Mouse (Mus musculus) CH12.LX (cell line): Measurements from ENCODE around the gene Gm37240. TPM values are rescaled to one million over a fixed set of nuclear protein-coding genes. Genes with fewer than 3 reads are reported as not detected.

ENCODE experiments used
- DNase-seq: peaks from one replicate; pipeline ENCODE4 v3.0.0-alpha.2; 2013; ENCODE audit errors: extremely low read depth
- H3K27ac ChIP-seq: 2 replicates; pipeline ENCODE4 v1.5.1; 2012; ENCODE audit warnings: low read depth, mild to moderate bottlenecking, control low read depth, moderate library complexity; ENCODE audit not compliant: insufficient read depth
- H3K27me3 ChIP-seq: replicated peaks from 2 replicates; pipeline ENCODE3; 2012; ENCODE audit warnings: inconsistent platforms
- H3K36me3 ChIP-seq, 2 experiments: replicated peaks in 1 of 2; 2 replicates each; pipeline versions ENCODE3 to v1.6.1; 2012; ENCODE audit warnings: inconsistent platforms in 1 of 2, low read length in 1 of 2, mild to moderate bottlenecking in 1 of 2, mixed read lengths in 1 of 2, moderate library complexity in 1 of 2; ENCODE audit not compliant: control insufficient read depth in 1 of 2, insufficient read depth in 1 of 2
- H3K4me1 ChIP-seq, 2 experiments: 2 replicates each; pipeline ENCODE4 v1.6.1; 2012; ENCODE audit warnings: inconsistent platforms in 1 of 2, moderate library complexity in 1 of 2; ENCODE audit not compliant: insufficient read depth in 2 of 2, control insufficient read depth in 1 of 2
- H3K4me2 ChIP-seq: 2 replicates; pipeline ENCODE4 v1.6.1; 2012; ENCODE audit warnings: low read depth, mild to moderate bottlenecking, control low read depth; ENCODE audit not compliant: poor library complexity, insufficient read depth, severe bottlenecking
- H3K4me3 ChIP-seq, 3 experiments: fragments of 150-350 bp in 1 of 3; sonication (generic) in 1 of 3; replicated peaks in 1 of 3; 2 replicates each; pipeline versions ENCODE3 to v1.5.1; 2011 to 2012; ENCODE audit warnings: low read depth in 2 of 3, low read length in 2 of 3, mild to moderate bottlenecking in 2 of 3, moderate library complexity in 2 of 3, control low read depth in 1 of 3, improper control_type of control experiment in 1 of 3, inconsistent platforms in 1 of 3, mixed read lengths in 1 of 3; ENCODE audit not compliant: poor library complexity in 1 of 3
- H3K79me2 ChIP-seq: replicated peaks from 2 replicates; pipeline ENCODE4 v1.6.1; 2012; ENCODE audit warnings: mild to moderate bottlenecking, moderate library complexity; ENCODE audit not compliant: control insufficient read depth, poor library complexity, insufficient read depth, severe bottlenecking; ENCODE audit errors: extremely low read depth
- H3K9ac ChIP-seq: 2 replicates; pipeline ENCODE4 v1.6.1; 2012; ENCODE audit warnings: low read depth, mild to moderate bottlenecking, control low read depth, moderate library complexity; ENCODE audit not compliant: insufficient read depth
- H3K9me3 ChIP-seq: replicated peaks from 2 replicates; pipeline ENCODE3; 2012; ENCODE audit warnings: low read length, inconsistent platforms, mixed read lengths
- CHD1 ChIP-seq: IDR thresholded peaks from 2 replicates; pipeline ENCODE4 v1.6.1; 2012; ENCODE audit warnings: low read depth, low read length, improper control_type of control experiment, inconsistent platforms
- CHD2 ChIP-seq: IDR thresholded peaks from 2 replicates; pipeline ENCODE4 v1.6.1; 2011; ENCODE audit warnings: low read length, improper control_type of control experiment
- E2F4 ChIP-seq: IDR thresholded peaks from 2 replicates; pipeline ENCODE4 v1.6.1; 2011; ENCODE audit warnings: low read depth, low read length, improper control_type of control experiment; ENCODE audit not compliant: insufficient replicate concordance
- EP300 ChIP-seq: IDR thresholded peaks from 2 replicates; pipeline ENCODE4 v1.6.1; 2011; ENCODE audit warnings: low read length, improper control_type of control experiment
- ETS1 ChIP-seq: conservative IDR thresholded peaks from 2 replicates; pipeline ENCODE4 v1.6.1; 2012; ENCODE audit warnings: low read depth, mild to moderate bottlenecking, inconsistent platforms, low read length, improper control_type of control experiment, moderate library complexity
- IRF4 ChIP-seq: IDR thresholded peaks from 2 replicates; pipeline ENCODE4 v1.6.1; 2014; ENCODE audit warnings: low read depth, mild to moderate bottlenecking, inconsistent platforms, low read length, improper control_type of control experiment
- JUN ChIP-seq: IDR thresholded peaks from 2 replicates; pipeline ENCODE4 v1.6.1; 2011; ENCODE audit warnings: low read depth, mild to moderate bottlenecking, low read length, improper control_type of control experiment, moderate library complexity; ENCODE audit not compliant: insufficient read depth
- MAX ChIP-seq: IDR thresholded peaks from 2 replicates; pipeline ENCODE4 v1.6.1; 2011; ENCODE audit warnings: low read length, improper control_type of control experiment
- MAZ ChIP-seq: IDR thresholded peaks from 2 replicates; pipeline ENCODE4 v1.6.1; 2012; ENCODE audit warnings: low read depth, mild to moderate bottlenecking, inconsistent platforms, low read length, improper control_type of control experiment, moderate library complexity
- MEF2A ChIP-seq: IDR thresholded peaks from 2 replicates; pipeline ENCODE4 v1.6.1; 2014; ENCODE audit warnings: low read depth, mild to moderate bottlenecking, inconsistent platforms, low read length, improper control_type of control experiment, borderline replicate concordance
- MXI1 ChIP-seq: IDR thresholded peaks from 2 replicates; pipeline ENCODE4 v1.6.1; 2011; ENCODE audit warnings: mild to moderate bottlenecking, low read depth, low read length, improper control_type of control experiment
- MYC ChIP-seq: IDR thresholded peaks from 2 replicates; pipeline ENCODE4 v1.6.1; 2011; ENCODE audit warnings: low read depth, mild to moderate bottlenecking, improper control_type of control experiment, low read length
- POLR2A ChIP-seq: IDR thresholded peaks from 2 replicates; pipeline ENCODE4 v1.6.1; 2011; ENCODE audit warnings: low read depth, mild to moderate bottlenecking, improper control_type of control experiment, low read length
- RCOR1 ChIP-seq: conservative IDR thresholded peaks from 2 replicates; pipeline ENCODE4 v1.6.1; 2012; ENCODE audit warnings: low read depth, mild to moderate bottlenecking, inconsistent platforms, low read length, improper control_type of control experiment
- SIN3A ChIP-seq: IDR thresholded peaks from 2 replicates; pipeline ENCODE4 v1.6.1; 2012; ENCODE audit warnings: low read length, improper control_type of control experiment, inconsistent platforms
- TBP ChIP-seq: conservative IDR thresholded peaks from 2 replicates; pipeline ENCODE4 v1.6.1; 2011; ENCODE audit warnings: low read depth, low read length, improper control_type of control experiment
- TCF12 ChIP-seq: IDR thresholded peaks from 2 replicates; pipeline ENCODE4 v1.6.1; 2014; ENCODE audit warnings: low read depth, mild to moderate bottlenecking, inconsistent platforms, low read length, improper control_type of control experiment
- USF2 ChIP-seq: conservative IDR thresholded peaks from 2 replicates; pipeline ENCODE4 v1.6.1; 2011; ENCODE audit warnings: low read depth, low read length, improper control_type of control experiment
- ZC3H11A ChIP-seq: IDR thresholded peaks from 2 replicates; pipeline ENCODE4 v1.6.1; 2012; ENCODE audit warnings: low read depth, mild to moderate bottlenecking, inconsistent platforms, low read length, improper control_type of control experiment
- ZKSCAN1 ChIP-seq: IDR thresholded peaks from 2 replicates; pipeline ENCODE4 v1.6.1; 2012; ENCODE audit warnings: low read depth, inconsistent platforms, low read length, improper control_type of control experiment, borderline replicate concordance
- ZMIZ1 ChIP-seq: IDR thresholded peaks from 2 replicates; pipeline ENCODE4 v1.6.1; 2012; ENCODE audit warnings: low read depth, mild to moderate bottlenecking, inconsistent platforms, low read length, improper control_type of control experiment
- ZNF384 ChIP-seq: IDR thresholded peaks from 2 replicates; pipeline ENCODE4 v1.6.1; 2012; ENCODE audit warnings: low read depth, low read length, improper control_type of control experiment, inconsistent platforms
- dilution Hi-C: fragments of 300-500 bp; cut with MboI; formaldehyde crosslinking; loops from 2 replicates; pipeline ENCODE4 v1.14.3; 2020; ENCODE audit warnings: low sequenced_read_pairs; ENCODE audit not compliant: extremely low pct_unique_long_range_greater_than_20kb, extremely low pct_ligation_motif_present
- in situ Hi-C: fragments of 300-500 bp; cut with MboI; formaldehyde crosslinking; loops from 3 replicates; pipeline ENCODE4 v1.14.3; 2019; ENCODE audit warnings: low sequenced_read_pairs, low pct_ligation_motif_present, low pct_unique_long_range_greater_than_20kb, mixed read lengths
- polyA plus RNA-seq: library from polyadenylated mRNA; unstranded; fragments of >175 nt; gene quantifications from 2 replicates; pipeline ENCODE4 v1.2.1, GENCODE M21; 2012; ENCODE audit warnings: low read depth; ENCODE audit not compliant: insufficient read length
- total RNA-seq, 2 experiments: library from RNA; depleted of rRNA; stranded (reverse); fragments of 300-350 nt in 1 of 2; fragments of >200 nt in 1 of 2; gene quantifications; 2 replicates each; pipeline ENCODE4 v1.2.3; 2012 to 2014

Gm37240 gene
- total and polyA plus RNA-seq, 3 experiments: 0.08 to 0.19 (median 0.14) TPM

DNA sequence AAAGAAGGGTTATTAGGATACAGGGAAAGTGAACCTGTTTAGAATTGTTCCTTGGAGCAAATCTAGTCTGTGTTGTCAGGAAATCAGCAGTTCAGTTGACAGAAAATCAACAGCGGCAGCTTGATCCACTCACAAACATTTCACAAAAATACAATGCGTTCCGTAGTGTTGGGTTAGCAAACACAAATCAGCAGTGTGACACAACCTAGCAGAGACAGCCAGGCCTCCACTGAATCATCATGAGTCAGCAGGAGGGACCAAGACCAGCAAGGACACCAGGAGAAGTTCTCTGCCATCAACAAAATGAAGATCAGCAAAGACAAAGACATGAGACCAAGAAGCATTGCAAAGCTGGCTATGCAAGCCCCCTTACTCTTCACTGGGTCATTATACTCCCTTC, 688.8 kb downstream of the Gm37240 start:
- no peak overlapping the region for H3K27ac ChIP-seq
- dilution Hi-C loops: no loop called here
- H3K4me3 ChIP-seq: no peak overlapping the region
- in situ Hi-C loops: no loop called here
- peaks cover 13 to 47% of the 10 kb centered on the region in 2 experiments for H3K4me1 ChIP-seq
- peaks cover 0 to 25% of the 10 kb centered on the region in 2 experiments for H3K36me3 ChIP-seq
- DNase-seq: no peak
- H3K9ac ChIP-seq: no peak overlapping the region
- no peaks in the 10 kb centered on the region for H3K27me3 ChIP-seq
- H3K9me3 ChIP-seq: no peaks in the 10 kb centered on the region
- no peak overlapping the region for H3K4me2 ChIP-seq
- TF ChIP-seq TBP (no peak), ZKSCAN1 (no peak), MAZ (no peak), MYC (no peak), E2F4 (no peak), CHD2 (no peak), ZC3H11A (no peak), IRF4 (no peak), MAX (no peak), JUN (no peak), RCOR1 (no peak), TCF12 (no peak), USF2 (no peak), MEF2A (no peak), CHD1 (no peak), ZNF384 (no peak), ETS1 (no peak), POLR2A (no peak), MXI1 (no peak), SIN3A (no peak)
- peaks cover 4% of the 10 kb centered on the region for H3K79me2 ChIP-seq

DNA sequence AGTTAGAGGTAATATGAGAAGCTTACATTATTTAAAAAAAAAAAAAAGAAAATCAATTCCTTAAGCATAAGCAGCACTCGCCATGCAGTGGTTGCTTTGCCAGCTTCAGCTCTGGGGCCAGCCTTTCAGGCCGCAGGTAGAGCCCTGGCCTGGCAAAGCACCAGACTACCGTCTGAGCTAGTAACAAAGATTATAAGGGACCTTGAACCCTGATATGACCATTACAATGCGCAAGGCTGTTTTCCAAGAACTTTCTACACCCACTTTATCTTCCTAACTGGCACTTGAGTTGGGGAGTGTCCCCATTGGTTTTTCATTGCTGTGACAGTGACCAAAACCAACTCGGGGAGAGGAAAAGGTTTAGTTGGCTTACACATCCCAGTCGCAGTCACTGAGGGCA, 690.2 kb downstream of the Gm37240 start:
- Histone ChIP-seq H3K4me1 (peaks cover 6 to 35% of the 10 kb centered on the region in 2 experiments), H3K9me3 (no peaks in the 10 kb centered on the region), H3K27ac (no peak overlapping the region), H3K9ac (no peak overlapping the region), H3K4me2 (no peak overlapping the region), H3K79me2 (peaks cover 4% of the 10 kb centered on the region), H3K36me3 (peaks cover 0 to 25% of the 10 kb centered on the region in 2 experiments), H3K27me3 (no peaks in the 10 kb centered on the region), H3K4me3 (no peak overlapping the region)
- no peak for TF ChIP-seq EP300
- no peak for TF ChIP-seq ETS1
- no peak for TF ChIP-seq ZMIZ1
- in situ Hi-C loops: no loop called here
- dilution Hi-C loops: no loop called here
- DNase-seq: no peak
